Mouse (Mus musculus) yolk sac, embryonic 10.5 days (tissue): ENCODE measurements around the gene Nrg4.

Experiments
- DNase-seq: peaks from one replicate; pipeline ENCODE4 v3.0.0-alpha.2; 2017; ENCODE audit warnings: low spot score

Gene Nrg4

GRCm38 (mm10) chr9:55322641-55323040 is 4.0 kb downstream of the Nrg4 start:
- no peak for DNase-seq

GRCm38 (mm10) chr9:55313619-55314261 is 12.9 kb downstream of the Nrg4 start:
- DNase-seq, result no peak

GRCm38 (mm10) chr9:55311560-55311959 is 15.1 kb downstream of the Nrg4 start:
- peak; percentile 64 for DNase-seq

GRCm38 (mm10) chr9:55308455-55308854 is 18.2 kb downstream of the Nrg4 start:
- no peak for DNase-seq

GRCm38 (mm10) chr9:55307557-55307956 is 19.1 kb downstream of the Nrg4 start:
- DNase-seq, result no peak

- no peak for DNase-seq
These were observed 19.6 kb downstream of the Nrg4 start for GRCm38 (mm10) chr9:55307066-55307465.

- no peak for DNase-seq
These were observed 30.4 kb downstream of the Nrg4 start for GRCm38 (mm10) chr9:55296221-55296620.

- DNase-seq, result no peak
These were observed 34.7 kb downstream of the Nrg4 start for GRCm38 (mm10) chr9:55291966-55292365.

GRCm38 (mm10) chr9:55289475-55290198 is 37.0 kb downstream of the Nrg4 start:
- no peak for DNase-seq

GRCm38 (mm10) chr9:55285197-55285596 is 41.4 kb downstream of the Nrg4 start:
- no peak for DNase-seq

- peak; percentile 43 for DNase-seq
These were observed 43.1 kb downstream of the Nrg4 start for GRCm38 (mm10) chr9:55283516-55283915.

GRCm38 (mm10) chr9:55279114-55279825 is 47.4 kb downstream of the Nrg4 start:
- no peak for DNase-seq

- no peak for DNase-seq
These were observed 49.1 kb downstream of the Nrg4 start for GRCm38 (mm10) chr9:55277562-55277961.

- no peak for DNase-seq
These were observed 52.7 kb downstream of the Nrg4 start for GRCm38 (mm10) chr9:55273906-55274305.

GRCm38 (mm10) chr9:55271960-55272560 is 54.6 kb downstream of the Nrg4 start:
- DNase-seq, result no peak

- no peak for DNase-seq
These were observed 62.0 kb downstream of the Nrg4 start for GRCm38 (mm10) chr9:55264356-55265302.

GRCm38 (mm10) chr9:55259741-55260140 is 66.9 kb downstream of the Nrg4 start:
- no peak for DNase-seq

- DNase-seq, result no peak
These were observed 69.5 kb downstream of the Nrg4 start for GRCm38 (mm10) chr9:55257105-55257504.

- no peak for DNase-seq
These were observed 71.0 kb downstream of the Nrg4 start for GRCm38 (mm10) chr9:55255604-55256003.

GRCm38 (mm10) chr9:55255056-55255455 is 71.6 kb downstream of the Nrg4 start:
- DNase-seq, result no peak

- no peak for DNase-seq
These were observed 72.8 kb downstream of the Nrg4 start for GRCm38 (mm10) chr9:55253849-55254248.
